Mouse (Mus musculus): ENCODE results near the gene Gm11060. TPM values are rescaled to one million over a fixed set of nuclear protein-coding genes. Genes with fewer than 3 reads are reported as not detected.

The Gm11060 gene
- not detected in 2 replicates for polyA plus RNA-seq (2015; fragmentation: Nextera tagmentation; extraction: Ambion mirVana)

GRCm38 (mm10) chr2:105091718-105092117 is at the start of gene Gm11060:
Gm11060 (plus strand) TSS chr2:105092018.
- Histone ChIP-seq H3K4me1 (peaks cover 35% of the 10 kb centered on the region), H3K9me3 (replicated peaks) (no peaks in the 10 kb centered on the region), H3K4me3 (replicated peaks) (no peak within 1 kb of the TSS), H3K27ac (peak within 1 kb of the TSS; percentile 79; the same call in 1 of the 2 replicates), H3K9ac (no peak within 1 kb of the TSS), H3K36me3 (peaks cover 26% of the 10 kb centered on the region; the same call in 1 of the 2 replicates), H3K27me3 (no peaks in the 10 kb centered on the region), H3K4me2 (no peak within 1 kb of the TSS)
- WGBS = 86% methylated on average over 2 of the region's 2 CpGs
- ATAC-seq (replicated peaks; ENCODE audit: low FRiP score) = no peak

GRCm38 (mm10) chr2:105043152-105043551 is 48.7 kb upstream of the Gm11060 start:
- whole genome bisulfite sequencing = 21% methylated on average over 4 of the region's 4 CpGs
- Histone ChIP-seq H3K4me2 (no peak overlapping the region), H3K4me3 (replicated peaks) (no peak overlapping the region), H3K27me3 (no peaks in the 10 kb centered on the region), H3K9me3 (replicated peaks) (no peaks in the 10 kb centered on the region), H3K27ac (peak overlapping the region; percentile 56), H3K36me3 (no peaks in the 10 kb centered on the region), H3K9ac (no peak overlapping the region), H3K4me1 (peaks cover 8% of the 10 kb centered on the region; the same call in 1 of the 2 replicates)
- no peak; the same call in 1 of the 2 replicates for ATAC-seq (replicated peaks; ENCODE audit: low FRiP score)

GRCm38 (mm10) chr2:105048301-105048700 is 43.5 kb upstream of the Gm11060 start:
- ATAC-seq (replicated peaks; ENCODE audit: low FRiP score) = no peak
- H3K4me2 ChIP-seq = no peak overlapping the region
- WGBS = 52% methylated on average over 1 of the region's 1 CpGs
- no peaks in the 10 kb centered on the region for H3K9me3 ChIP-seq (replicated peaks)
- 0 out of 2 replicates have a peak, but pooled peaks cover 6% of the 10 kb centered on the region for H3K4me1 ChIP-seq
- no peak overlapping the region for H3K4me3 ChIP-seq (replicated peaks)
- H3K36me3 ChIP-seq = no peaks in the 10 kb centered on the region
- H3K27me3 ChIP-seq = no peaks in the 10 kb centered on the region
- H3K27ac ChIP-seq = no peak overlapping the region
- H3K9ac ChIP-seq = no peak overlapping the region

GRCm38 (mm10) chr2:105055529-105055928 is 36.3 kb upstream of the Gm11060 start:
- Histone ChIP-seq H3K4me2 (no peak overlapping the region), H3K36me3 (no peaks in the 10 kb centered on the region), H3K9ac (no peak overlapping the region), H3K4me3 (replicated peaks) (no peak overlapping the region), H3K9me3 (replicated peaks) (no peaks in the 10 kb centered on the region), H3K4me1 (peaks cover 11% of the 10 kb centered on the region; the same call in 1 of the 2 replicates), H3K27me3 (no peaks in the 10 kb centered on the region), H3K27ac (no peak overlapping the region)
- WGBS = 43% methylated on average over 1 of the region's 1 CpGs
- ATAC-seq (replicated peaks; ENCODE audit: low FRiP score) = no peak

- no peak overlapping the region for H3K4me3 ChIP-seq (replicated peaks)
- WGBS = 52% methylated on average over 7 of the region's 7 CpGs
- ATAC-seq (replicated peaks; ENCODE audit: low FRiP score) = no peak; the same call in 1 of the 2 replicates
These were observed 33.2 kb upstream of the Gm11060 start for GRCm38 (mm10) chr2:105058577-105059116.

GRCm38 (mm10) chr2:105062741-105063372 is 29.0 kb upstream of the Gm11060 start:
- Histone ChIP-seq H3K4me1 (peaks cover 29% of the 10 kb centered on the region), H3K27ac (peak overlapping the region; percentile 75), H3K4me2 (no peak overlapping the region), H3K27me3 (no peaks in the 10 kb centered on the region), H3K9ac (no peak overlapping the region), H3K4me3 (replicated peaks) (no peak overlapping the region), H3K9me3 (replicated peaks) (no peaks in the 10 kb centered on the region), H3K36me3 (no peaks in the 10 kb centered on the region)
- WGBS = 19% methylated on average over 7 of the region's 7 CpGs
- peak; percentile 65 for ATAC-seq (replicated peaks; ENCODE audit: low FRiP score)

More at GRCm38 (mm10) chr2:105058577-105059116, 33.2 kb upstream of the Gm11060 start:
- 0 out of 2 replicates have a peak overlapping the region, but pooled peaks have one; percentile 22 for H3K27ac ChIP-seq
- H3K27me3 ChIP-seq = no peaks in the 10 kb centered on the region
- peaks cover 17% of the 10 kb centered on the region for H3K4me1 ChIP-seq
- H3K4me2 ChIP-seq = no peak overlapping the region
- no peaks in the 10 kb centered on the region for H3K9me3 ChIP-seq (replicated peaks)
- no peaks in the 10 kb centered on the region for H3K36me3 ChIP-seq
- H3K9ac ChIP-seq = no peak overlapping the region

GRCm38 (mm10) chr2:105072496-105072895 is 19.3 kb upstream of the Gm11060 start:
- Histone ChIP-seq H3K27ac (no peak overlapping the region), H3K4me3 (replicated peaks) (no peak overlapping the region), H3K9ac (no peak overlapping the region), H3K27me3 (no peaks in the 10 kb centered on the region), H3K4me1 (peaks cover 25% of the 10 kb centered on the region), H3K9me3 (replicated peaks) (no peaks in the 10 kb centered on the region), H3K36me3 (no peaks in the 10 kb centered on the region), H3K4me2 (no peak overlapping the region)
- WGBS = 80% methylated on average over 4 of the region's 4 CpGs
- ATAC-seq (replicated peaks; ENCODE audit: low FRiP score) = no peak

GRCm38 (mm10) chr2:105074196-105074595 is 17.6 kb upstream of the Gm11060 start:
- Histone ChIP-seq H3K4me2 (no peak overlapping the region), H3K27me3 (no peaks in the 10 kb centered on the region), H3K27ac (no peak overlapping the region), H3K4me1 (peaks cover 34% of the 10 kb centered on the region), H3K9ac (no peak overlapping the region), H3K4me3 (replicated peaks) (no peak overlapping the region), H3K36me3 (no peaks in the 10 kb centered on the region), H3K9me3 (replicated peaks) (no peaks in the 10 kb centered on the region)
- WGBS = 25% methylated on average over 4 of the region's 4 CpGs
- 0 out of 2 replicates have a peak, but pooled peaks have one; percentile 31 for ATAC-seq (replicated peaks; ENCODE audit: low FRiP score)

- no peaks in the 10 kb centered on the region for H3K27me3 ChIP-seq
- no peak overlapping the region for H3K27ac ChIP-seq
- H3K9me3 ChIP-seq (replicated peaks) = no peaks in the 10 kb centered on the region
- H3K4me1 ChIP-seq = peaks cover 34% of the 10 kb centered on the region
- no peak overlapping the region for H3K4me2 ChIP-seq
- no peaks in the 10 kb centered on the region for H3K36me3 ChIP-seq
- H3K4me3 ChIP-seq (replicated peaks) = no peak overlapping the region
- WGBS = 34% methylated on average over 5 of the region's 5 CpGs
- no peak; the same call in 1 of the 2 replicates for ATAC-seq (replicated peaks; ENCODE audit: low FRiP score)
- H3K9ac ChIP-seq = no peak overlapping the region
These were observed 16.0 kb upstream of the Gm11060 start for GRCm38 (mm10) chr2:105075809-105076208.

- Histone ChIP-seq H3K27ac (no peak overlapping the region), H3K9ac (no peak overlapping the region), H3K4me1 (peaks cover 34% of the 10 kb centered on the region), H3K4me2 (no peak overlapping the region), H3K27me3 (no peaks in the 10 kb centered on the region), H3K4me3 (replicated peaks) (no peak overlapping the region), H3K9me3 (replicated peaks) (no peaks in the 10 kb centered on the region), H3K36me3 (no peaks in the 10 kb centered on the region)
- WGBS = 60% methylated on average over 7 of the region's 7 CpGs
- 0 out of 2 replicates have a peak, but pooled peaks have one; percentile 30 for ATAC-seq (replicated peaks; ENCODE audit: low FRiP score)
These were observed 14.7 kb upstream of the Gm11060 start for GRCm38 (mm10) chr2:105077151-105077550.

GRCm38 (mm10) chr2:105082256-105082790 is 9.5 kb upstream of the Gm11060 start:
- no peaks in the 10 kb centered on the region for H3K9me3 ChIP-seq (replicated peaks)
- WGBS = 44% methylated on average over 9 of the region's 9 CpGs
- no peak overlapping the region for H3K27ac ChIP-seq
- peaks cover 16% of the 10 kb centered on the region for H3K4me1 ChIP-seq
- H3K9ac ChIP-seq = no peak overlapping the region
- no peak overlapping the region for H3K4me3 ChIP-seq (replicated peaks)
- no peaks in the 10 kb centered on the region for H3K36me3 ChIP-seq
- H3K4me2 ChIP-seq = no peak overlapping the region
- ATAC-seq (replicated peaks; ENCODE audit: low FRiP score) = no peak
- H3K27me3 ChIP-seq = no peaks in the 10 kb centered on the region

- no peak overlapping the region for H3K4me2 ChIP-seq
These were observed 7.8 kb upstream of the Gm11060 start for GRCm38 (mm10) chr2:105084035-105084434.

More at GRCm38 (mm10) chr2:105084035-105084434, 7.8 kb upstream of the Gm11060 start:
- no peak overlapping the region for H3K27ac ChIP-seq
- H3K36me3 ChIP-seq = no peaks in the 10 kb centered on the region
- H3K27me3 ChIP-seq = no peaks in the 10 kb centered on the region
- peaks cover 16% of the 10 kb centered on the region for H3K4me1 ChIP-seq
- no peaks in the 10 kb centered on the region for H3K9me3 ChIP-seq (replicated peaks)
- no peak overlapping the region for H3K4me3 ChIP-seq (replicated peaks)
- ATAC-seq (replicated peaks; ENCODE audit: low FRiP score) = no peak
- 84% methylated on average over 4 of the region's 4 CpGs for WGBS
- H3K9ac ChIP-seq = no peak overlapping the region
